Mouse (Mus musculus): ENCODE data around the gene Gm10282. TPM values are rescaled to one million over a fixed set of nuclear protein-coding genes. Genes with fewer than 3 reads are reported as not detected.
A peak's percentile ranks its signal among the peaks of the same experiment; 100 is the strongest.

The Gm10282 gene
- total and polyA plus RNA-seq, 3 experiments: 11.7 to 133 TPM; not detected in 1

GRCm38 (mm10) chr8:72298928-72299327 is 6.1 kb downstream of the Gm10282 start:
- peaks cover 0 to 4% of the 10 kb centered on the region in 2 experiments; a peak in 3 of 4 replicates for H3K27me3 ChIP-seq (ENCODE audit: control insufficient read depth in 1 of 2, insufficient read depth in 2 of 2, low read length in 2 of 2)
- TF ChIP-seq EP300 (IDR thresholded peaks at IDR 0.05; ENCODE audit: low read depth in 1 of 2, low read length in 2 of 2) (no peak), MYB (IDR thresholded peaks at IDR 0.05; ENCODE audit: low read depth, low read length) (no peak)
- H3K36me3 ChIP-seq (ENCODE audit: control insufficient read depth in 1 of 2, insufficient read depth in 2 of 2, low read length in 2 of 2): peaks cover 0 to 7% of the 10 kb centered on the region in 2 experiments; a peak in 2 of 4 replicates
- H3K9ac ChIP-seq (ENCODE audit: control insufficient read depth, low read depth, low read length, poor library complexity, severe bottlenecking): no peak overlapping the region
- H3K9me3 ChIP-seq (replicated peaks; ENCODE audit: insufficient read depth, low read length): no peaks in the 10 kb centered on the region
- H3K4me3 ChIP-seq (ENCODE audit: control insufficient read depth in 1 of 2, insufficient read depth in 1 of 2, low read depth in 2 of 2, low read length in 2 of 2): no peak overlapping the region
- H3K27ac ChIP-seq (ENCODE audit: control insufficient read depth, low read depth, low read length): no peak overlapping the region
- H3K4me1 ChIP-seq (ENCODE audit: control insufficient read depth in 1 of 2, insufficient read depth in 2 of 2, low read length in 2 of 2): peaks cover 4 to 7% of the 10 kb centered on the region in 2 experiments
- no peak for DNase-seq (ENCODE audit: low read depth, low spot score)
- no peaks in the 10 kb centered on the region for H3K79me2 ChIP-seq (ENCODE audit: control insufficient read depth, insufficient read depth, low read length, poor library complexity)

GRCm38 (mm10) chr8:72296561-72296960 is 8.5 kb downstream of the Gm10282 start:
- no peak overlapping the region for H3K27ac ChIP-seq (ENCODE audit: control insufficient read depth, low read depth, low read length)
- DNase-seq (ENCODE audit: low read depth, low spot score): no peak
- H3K9me3 ChIP-seq (replicated peaks; ENCODE audit: insufficient read depth, low read length): no peaks in the 10 kb centered on the region
- peaks cover 4 to 7% of the 10 kb centered on the region in 2 experiments for H3K4me1 ChIP-seq (ENCODE audit: control insufficient read depth in 1 of 2, insufficient read depth in 2 of 2, low read length in 2 of 2)
- no peaks in the 10 kb centered on the region for H3K79me2 ChIP-seq (ENCODE audit: control insufficient read depth, insufficient read depth, low read length, poor library complexity)
- H3K9ac ChIP-seq (ENCODE audit: control insufficient read depth, low read depth, low read length, poor library complexity, severe bottlenecking): no peak overlapping the region
- no peak overlapping the region for H3K4me3 ChIP-seq (ENCODE audit: control insufficient read depth in 1 of 2, insufficient read depth in 1 of 2, low read depth in 2 of 2, low read length in 2 of 2)
- peaks cover 0 to 7% of the 10 kb centered on the region in 2 experiments; a peak in 2 of 4 replicates for H3K36me3 ChIP-seq (ENCODE audit: control insufficient read depth in 1 of 2, insufficient read depth in 2 of 2, low read length in 2 of 2)
- TF ChIP-seq POLR2A (IDR thresholded peaks at IDR 0.05; ENCODE audit: control insufficient read depth in 1 of 2, insufficient read depth in 1 of 2, low read depth in 1 of 2, low read length in 2 of 2, poor library complexity in 1 of 2) (no peak), TCF12 (IDR thresholded peaks at IDR 0.05; ENCODE audit: low read depth, low read length) (no peak), CHD2 (IDR thresholded peaks at IDR 0.05; ENCODE audit: low read length) (no peak), MXI1 (IDR thresholded peaks at IDR 0.05; ENCODE audit: low read depth, low read length) (no peak), SMC3 (IDR thresholded peaks at IDR 0.05; ENCODE audit: low read depth, low read length) (no peak), RCOR1 (IDR thresholded peaks at IDR 0.05; ENCODE audit: low read depth, low read length) (no peak), SIN3A (IDR thresholded peaks at IDR 0.05; ENCODE audit: low read length) (no peak)
- H3K27me3 ChIP-seq (ENCODE audit: control insufficient read depth in 1 of 2, insufficient read depth in 2 of 2, low read length in 2 of 2): 0 out of 4 replicates have a peak, but pooled peaks cover 0 to 1% of the 10 kb centered on the region in 2 experiments

- Histone ChIP-seq H3K79me2 (ENCODE audit: control insufficient read depth, insufficient read depth, low read length, poor library complexity) (no peaks in the 10 kb centered on the region), H3K9me3 (replicated peaks; ENCODE audit: insufficient read depth, low read length) (no peaks in the 10 kb centered on the region), H3K4me1 (ENCODE audit: control insufficient read depth in 1 of 2, insufficient read depth in 2 of 2, low read length in 2 of 2) (peaks cover 4 to 7% of the 10 kb centered on the region in 2 experiments), H3K27me3 (ENCODE audit: control insufficient read depth in 1 of 2, insufficient read depth in 2 of 2, low read length in 2 of 2) (0 out of 4 replicates have a peak, but pooled peaks cover 0 to 1% of the 10 kb centered on the region in 2 experiments), H3K27ac (ENCODE audit: control insufficient read depth, low read depth, low read length) (peak overlapping the region; percentile 52), H3K4me3 (ENCODE audit: control insufficient read depth in 1 of 2, insufficient read depth in 1 of 2, low read depth in 2 of 2, low read length in 2 of 2) (peak overlapping the region; percentile 25 to 26; a peak in 3 of 4 replicates), H3K9ac (ENCODE audit: control insufficient read depth, low read depth, low read length, poor library complexity, severe bottlenecking) (peak overlapping the region; percentile 42), H3K36me3 (ENCODE audit: control insufficient read depth in 1 of 2, insufficient read depth in 2 of 2, low read length in 2 of 2) (peaks cover 0 to 7% of the 10 kb centered on the region in 2 experiments; a peak in 2 of 4 replicates)
- TF ChIP-seq NELFE (IDR thresholded peaks at IDR 0.05; ENCODE audit: low read depth, low read length) (no peak), MXI1 (IDR thresholded peaks at IDR 0.05; ENCODE audit: low read depth, low read length) (no peak), JUND (IDR thresholded peaks at IDR 0.05; ENCODE audit: low read depth, low read length) (no peak), EP300 (IDR thresholded peaks at IDR 0.05; ENCODE audit: low read depth in 1 of 2, low read length in 2 of 2) (no peak), MEF2A (IDR thresholded peaks at IDR 0.05; ENCODE audit: extremely low read depth, insufficient replicate concordance, low read depth, low read length, poor library complexity, severe bottlenecking) (no peak), ZC3H11A (IDR thresholded peaks at IDR 0.05; ENCODE audit: low read depth, low read length) (no peak), GATA1 (IDR thresholded peaks at IDR 0.05; ENCODE audit: low read depth, low read length) (no peak), BHLHE40 (IDR thresholded peaks at IDR 0.05; ENCODE audit: borderline replicate concordance, low read depth, low read length) (no peak), MYC (IDR thresholded peaks at IDR 0.05; ENCODE audit: low read depth, low read length) (no peak), ZKSCAN1 (IDR thresholded peaks at IDR 0.05; ENCODE audit: low read depth, low read length) (no peak), NRF1 (IDR thresholded peaks at IDR 0.05; ENCODE audit: insufficient read depth, low read depth, low read length, poor library complexity, severe bottlenecking) (no peak), MAFK (IDR thresholded peaks at IDR 0.05; ENCODE audit: borderline replicate concordance, low read depth, low read length) (no peak), POLR2AphosphoS5 (IDR thresholded peaks at IDR 0.05; ENCODE audit: borderline replicate concordance, low read depth, low read length) (no peak), RAD21 (IDR thresholded peaks at IDR 0.05; ENCODE audit: low read depth, low read length) (no peak), USF1 (IDR thresholded peaks at IDR 0.05; ENCODE audit: low read depth, low read length) (no peak), TBP (IDR thresholded peaks at IDR 0.05; ENCODE audit: low read depth, low read length) (no peak), MAX (IDR thresholded peaks at IDR 0.05; ENCODE audit: low read length) (no peak)
- DNase-seq (ENCODE audit: low read depth, low spot score): peak; percentile 55
Measured at GRCm38 (mm10) chr8:72295679-72296078, 9.4 kb downstream of the Gm10282 start.
